Mouse (Mus musculus) naive thymus-derived CD4-positive, alpha-beta T cell, adult 2 months (primary cell): ENCODE measurements around the gene Myh11.

Experiments
- DNase-seq: peaks from one replicate; pipeline ENCODE4 v3.0.0-alpha.2; 2011; ENCODE audit warnings: low read depth

Gene Myh11

DNA sequence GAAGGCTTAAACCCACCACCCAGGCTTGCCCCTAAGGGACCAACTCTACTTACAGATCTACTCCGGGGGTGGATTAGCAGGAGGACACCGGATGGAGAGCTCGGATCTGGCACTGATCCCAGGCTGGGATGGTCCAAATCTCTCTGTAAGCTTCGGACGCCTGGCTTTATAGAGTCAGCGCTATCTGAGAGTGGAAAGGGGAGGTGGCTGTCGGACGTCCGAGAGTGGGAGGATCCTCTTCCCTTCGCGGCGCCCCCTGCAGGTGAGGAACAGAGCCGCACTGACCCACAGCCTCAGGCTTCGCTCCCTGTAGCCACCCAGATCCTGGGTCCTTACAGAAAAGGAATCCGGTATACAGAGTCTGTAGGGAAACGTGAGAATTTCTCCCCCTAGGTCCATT lies at the start of gene Myh11:
Gene Myh11 (minus strand): TSS at position 150 of the 400 bp plus-strand sequence.
- peak; percentile 16 for DNase-seq

DNA sequence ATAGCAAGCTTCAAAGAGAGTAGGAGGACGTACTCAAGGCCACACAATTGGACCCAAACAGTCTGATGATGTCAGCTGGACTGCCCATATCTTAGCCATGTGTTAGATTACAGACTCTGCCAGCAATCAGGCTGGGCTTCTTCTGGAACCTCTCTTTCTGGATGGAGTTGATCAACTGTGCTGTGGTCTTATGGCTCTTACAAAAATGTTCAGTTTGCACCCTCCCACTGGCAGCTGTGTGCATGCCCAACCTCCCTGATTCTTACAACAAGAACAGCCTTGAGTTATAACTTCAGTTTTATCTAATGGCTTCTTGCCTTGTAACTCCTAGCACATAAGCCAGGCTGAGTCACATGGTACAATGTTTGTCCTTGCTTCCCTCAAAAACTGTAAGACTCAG lies 37.0 kb upstream of the Myh11 start:
- DNase-seq: no peak

- no peak for DNase-seq
These were observed 29.3 kb upstream of the Myh11 start for GRCm38 (mm10) chr16:14320494-14320893.

- no peak for DNase-seq
These were observed 28.5 kb upstream of the Myh11 start for GRCm38 (mm10) chr16:14319681-14320080.

DNA sequence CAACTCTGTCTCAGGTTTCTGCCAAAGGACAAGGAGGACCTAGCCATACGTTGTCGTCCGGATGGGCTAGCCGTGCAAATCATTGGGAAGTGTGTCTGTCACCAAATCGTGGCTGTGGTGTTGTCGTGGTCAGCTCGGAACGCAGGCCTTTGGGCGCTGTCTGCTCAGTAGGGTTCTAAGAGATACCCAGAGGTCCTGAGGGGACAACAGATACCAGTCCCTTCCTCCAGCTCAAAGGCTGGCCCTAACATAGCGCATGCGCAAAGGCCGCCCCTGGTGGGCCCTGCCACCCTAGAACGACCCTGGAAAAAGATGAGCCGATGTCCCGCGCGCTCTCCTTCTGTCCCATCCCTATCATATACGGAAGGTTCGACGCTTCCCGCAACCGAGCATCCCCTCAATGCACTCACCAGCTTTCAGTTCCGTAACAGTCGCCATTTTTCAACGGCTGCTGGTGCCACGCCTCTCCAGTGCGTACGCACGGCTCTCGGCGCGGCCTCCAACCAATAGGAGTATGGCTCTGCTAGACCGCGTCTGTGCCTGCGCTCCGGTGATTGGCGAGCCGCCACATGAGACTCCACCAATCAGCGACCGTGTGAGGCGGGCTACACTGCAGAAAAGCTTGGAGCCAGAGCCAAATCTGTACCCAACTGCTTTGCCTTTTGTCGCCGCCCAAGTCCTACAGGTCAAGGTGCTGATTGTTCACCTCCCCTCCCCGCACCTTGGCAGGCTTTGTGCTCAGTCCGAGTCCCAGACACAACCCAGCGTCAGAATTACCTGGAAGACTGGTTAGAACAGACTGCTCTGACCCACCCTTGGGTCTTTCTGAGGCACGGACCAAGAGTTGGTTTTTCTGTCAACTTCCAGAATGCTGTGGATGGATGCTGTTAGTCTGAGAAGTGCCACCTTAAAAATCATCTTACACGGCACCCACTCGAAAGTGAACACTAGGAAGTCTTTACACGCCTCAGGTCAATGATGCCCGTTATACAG lies 26.0 kb upstream of the Myh11 start, which contains the start of gene Fopnl:
Gene Fopnl (minus strand): TSS at position 522 of the 993 bp plus-strand sequence.
- DNase-seq: peak; percentile 98

- DNase-seq: no peak
These were observed 21.7 kb upstream of the Myh11 start for GRCm38 (mm10) chr16:14312914-14313313.

DNA sequence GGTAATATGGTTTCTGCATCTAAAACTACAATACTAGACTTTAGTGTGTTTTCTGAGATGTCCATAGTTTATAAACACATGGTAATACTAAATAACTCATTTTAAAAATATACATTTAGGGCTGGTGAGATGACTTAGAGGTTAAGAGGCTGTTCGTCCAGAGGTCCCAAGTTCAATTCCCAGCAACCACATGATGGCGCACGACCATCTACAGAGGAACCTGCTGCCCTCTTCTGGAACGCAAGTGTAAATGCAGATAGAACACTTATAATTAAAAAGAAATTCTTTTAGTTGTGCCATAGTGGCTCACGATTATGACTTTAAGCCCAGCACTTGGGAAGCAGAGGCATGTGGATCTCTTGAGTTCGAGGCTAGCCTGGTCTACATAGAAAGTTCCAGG lies 20.2 kb upstream of the Myh11 start:
- peak; percentile 78 for DNase-seq

- no peak for DNase-seq
These were observed 18.7 kb upstream of the Myh11 start for GRCm38 (mm10) chr16:14309833-14310232.

DNA sequence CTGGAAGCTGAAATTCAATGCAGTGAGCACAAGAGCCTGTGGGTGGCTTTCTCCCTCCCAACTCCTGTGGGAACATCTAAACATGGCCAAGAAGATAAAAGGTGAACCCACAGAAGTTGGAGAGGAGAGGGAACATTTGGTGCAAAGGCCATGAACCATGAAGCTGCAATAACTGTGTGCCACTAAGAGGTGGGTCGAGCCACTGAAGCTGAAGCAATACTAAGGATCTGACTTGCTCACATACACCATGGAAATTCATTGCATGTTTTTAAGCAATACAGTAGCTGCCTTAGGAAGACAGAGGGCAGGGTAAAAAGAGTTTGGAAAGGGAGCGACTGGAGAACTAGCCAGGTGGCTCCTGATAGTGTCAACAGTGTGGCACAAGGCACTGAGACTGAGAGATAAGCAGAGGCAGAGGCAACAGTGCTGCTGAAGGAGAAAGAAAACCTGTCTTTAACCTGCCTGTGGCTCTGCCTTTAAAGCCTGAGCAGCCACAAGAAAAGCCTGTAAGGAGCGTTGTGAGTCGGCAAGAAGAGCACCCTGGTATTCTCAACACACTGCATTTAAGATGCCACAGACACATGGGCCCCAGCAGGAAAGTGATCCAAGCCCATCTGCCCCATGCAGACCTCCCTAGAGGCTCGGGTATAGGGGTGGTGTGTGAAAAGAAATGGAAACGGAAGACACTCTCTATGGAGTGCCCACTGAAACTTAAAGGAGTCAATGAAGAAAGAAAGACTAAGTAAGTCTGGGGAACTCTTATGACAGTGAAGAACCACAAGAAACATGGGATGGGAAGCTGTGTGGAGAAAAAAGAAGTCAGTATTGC lies 17.3 kb upstream of the Myh11 start:
- DNase-seq: no peak

DNA sequence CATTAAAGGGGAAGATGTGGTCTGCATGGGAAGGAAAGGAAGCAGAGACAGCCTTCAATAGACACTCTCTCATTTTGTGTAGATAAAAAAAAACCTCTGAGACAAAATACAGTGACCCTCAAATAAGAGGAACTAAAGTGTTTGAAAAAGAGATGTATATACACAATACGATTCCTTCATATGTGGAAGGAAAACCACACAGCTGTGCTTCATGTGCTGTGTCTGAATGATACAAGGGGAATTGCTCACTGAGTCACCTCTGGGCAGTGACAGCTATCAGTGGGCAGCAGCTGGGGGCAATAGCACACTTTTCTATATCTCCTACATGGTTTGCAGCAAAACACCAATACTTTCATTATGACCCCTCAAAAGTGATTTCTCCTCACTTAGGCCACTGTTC lies 16.2 kb upstream of the Myh11 start:
- no peak for DNase-seq

- DNase-seq: no peak
These were observed 15.3 kb upstream of the Myh11 start for GRCm38 (mm10) chr16:14306451-14306850.

DNA sequence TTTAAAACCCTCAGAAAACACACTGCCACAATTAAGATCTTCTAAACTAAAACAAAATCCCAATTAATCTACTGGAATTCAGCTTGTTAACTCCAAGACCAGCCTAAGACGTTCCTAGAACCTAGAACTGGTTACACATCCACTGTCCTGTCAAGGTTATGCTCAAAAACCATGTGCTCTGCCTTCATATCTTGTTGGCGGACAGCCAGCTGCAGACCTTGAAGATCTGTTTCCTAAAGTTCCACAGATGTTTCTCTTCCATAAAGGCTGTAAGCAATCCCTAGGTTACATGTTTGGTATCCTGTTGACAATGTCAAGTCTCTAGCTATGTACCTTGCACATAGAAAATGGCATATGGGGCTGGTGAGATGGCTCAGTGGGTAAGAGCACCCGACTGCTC lies 13.6 kb upstream of the Myh11 start:
- DNase-seq: no peak

- no peak for DNase-seq
These were observed 12.5 kb upstream of the Myh11 start for GRCm38 (mm10) chr16:14303676-14304075.

DNA sequence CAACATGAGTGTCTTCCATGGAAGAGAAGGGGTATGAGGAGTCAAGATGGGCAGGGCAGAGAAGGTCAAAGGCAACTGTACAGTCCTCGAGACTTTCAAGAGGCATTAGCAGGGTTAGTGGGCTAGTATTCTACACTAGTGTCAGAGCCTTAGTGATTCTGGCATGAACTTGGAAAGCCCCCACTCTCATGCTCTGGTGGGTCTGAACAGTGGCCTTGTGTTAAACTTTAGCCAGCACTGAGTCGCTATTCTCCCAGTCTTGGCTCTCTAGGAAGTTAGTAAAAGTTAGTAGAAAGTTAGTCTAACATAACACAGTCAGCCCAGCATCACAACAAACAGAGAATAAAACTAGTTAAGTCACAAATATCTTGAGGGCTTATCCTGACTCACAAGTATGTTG lies 12.0 kb upstream of the Myh11 start:
- no peak for DNase-seq

- no peak for DNase-seq
These were observed 7.3 kb upstream of the Myh11 start for GRCm38 (mm10) chr16:14298461-14298860.

DNA sequence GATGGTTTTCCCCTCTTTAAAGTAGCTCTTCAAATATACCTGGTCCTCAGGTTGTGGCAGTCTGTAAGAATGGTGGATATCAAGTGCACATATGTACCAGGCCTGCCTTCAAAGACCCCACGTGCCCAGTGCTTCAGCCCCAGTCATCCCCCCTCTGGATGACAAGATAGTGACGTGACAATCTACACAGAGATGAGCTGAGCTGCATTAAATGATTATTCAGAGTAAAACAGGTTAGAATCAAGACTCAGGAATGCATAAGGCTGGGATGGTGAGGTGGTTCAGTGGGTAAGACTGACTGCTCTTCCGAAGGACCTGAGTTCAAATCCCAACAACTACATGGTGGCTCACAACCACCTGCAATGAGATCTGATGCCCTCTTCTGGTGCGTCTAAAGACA lies 6.6 kb upstream of the Myh11 start:
- DNase-seq: no peak

DNA sequence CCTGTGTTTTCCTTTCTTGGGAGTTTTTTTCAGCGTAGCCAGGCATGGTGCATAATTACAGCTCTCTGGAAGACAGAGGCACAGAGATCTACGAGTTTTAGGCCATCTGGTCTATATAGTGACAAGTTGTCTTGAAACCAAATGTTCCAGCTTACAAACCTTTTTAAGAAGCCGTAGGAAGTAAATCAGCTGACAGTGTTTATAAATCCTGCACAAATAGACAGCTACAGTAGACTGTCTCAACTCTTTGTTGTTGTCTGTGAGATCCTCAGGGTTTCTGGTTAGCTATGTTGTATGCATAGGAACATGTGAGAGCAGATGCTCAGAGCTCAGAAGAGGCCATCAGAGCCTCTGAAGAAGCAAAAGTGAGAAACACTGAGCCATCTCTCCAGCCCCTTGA lies 6.0 kb upstream of the Myh11 start:
- DNase-seq: no peak

DNA sequence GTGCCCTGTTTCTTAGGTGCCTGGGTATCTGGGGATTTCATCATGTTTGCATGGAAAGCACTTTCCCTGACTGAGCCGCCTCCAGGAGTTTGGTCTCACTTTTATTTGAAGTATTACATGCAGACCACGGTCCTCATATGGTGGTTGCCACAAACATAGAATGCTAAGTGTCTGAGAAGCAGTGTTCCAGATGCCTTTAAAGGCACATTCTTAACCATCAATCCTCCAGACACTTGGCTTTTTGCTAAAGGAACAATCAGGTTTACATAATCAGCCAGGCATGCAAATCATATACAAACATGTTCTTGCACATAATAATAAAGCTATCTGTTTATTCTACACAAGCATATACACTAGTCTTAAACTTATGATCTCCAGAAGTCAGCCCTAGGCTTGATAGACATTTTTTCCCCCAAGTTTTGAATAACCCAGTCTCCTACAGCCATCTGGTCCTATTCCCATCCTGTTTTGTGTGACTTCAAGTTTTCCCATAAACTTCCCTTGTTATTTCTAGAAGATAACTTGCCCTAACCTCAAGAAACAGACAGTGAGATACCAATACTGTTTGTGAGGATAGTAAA lies 5.5 kb upstream of the Myh11 start:
- DNase-seq: no peak

DNA sequence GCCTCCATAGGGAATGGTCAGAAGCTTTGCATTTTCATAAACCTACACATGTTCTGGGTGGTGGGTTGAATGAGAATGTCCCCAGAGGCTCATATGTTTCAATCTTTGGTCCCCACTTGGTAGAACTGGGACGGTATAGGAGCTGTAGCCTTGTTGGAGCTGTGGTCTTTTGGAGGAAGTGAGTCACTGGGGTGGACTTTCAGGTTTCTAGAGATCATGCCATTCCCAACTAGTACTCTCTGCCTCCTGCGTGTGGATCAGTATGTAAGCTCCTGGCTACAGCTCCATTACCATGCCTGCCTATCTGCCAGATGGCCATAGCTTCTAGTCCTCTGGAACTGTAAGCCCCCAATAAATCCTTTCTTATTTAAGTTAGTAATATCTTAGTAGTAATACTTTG lies 4.1 kb upstream of the Myh11 start:
- DNase-seq: no peak

GRCm38 (mm10) chr16:14292205-14293199 lies 1.3 kb upstream of the Myh11 start:
- DNase-seq: no peak

DNA sequence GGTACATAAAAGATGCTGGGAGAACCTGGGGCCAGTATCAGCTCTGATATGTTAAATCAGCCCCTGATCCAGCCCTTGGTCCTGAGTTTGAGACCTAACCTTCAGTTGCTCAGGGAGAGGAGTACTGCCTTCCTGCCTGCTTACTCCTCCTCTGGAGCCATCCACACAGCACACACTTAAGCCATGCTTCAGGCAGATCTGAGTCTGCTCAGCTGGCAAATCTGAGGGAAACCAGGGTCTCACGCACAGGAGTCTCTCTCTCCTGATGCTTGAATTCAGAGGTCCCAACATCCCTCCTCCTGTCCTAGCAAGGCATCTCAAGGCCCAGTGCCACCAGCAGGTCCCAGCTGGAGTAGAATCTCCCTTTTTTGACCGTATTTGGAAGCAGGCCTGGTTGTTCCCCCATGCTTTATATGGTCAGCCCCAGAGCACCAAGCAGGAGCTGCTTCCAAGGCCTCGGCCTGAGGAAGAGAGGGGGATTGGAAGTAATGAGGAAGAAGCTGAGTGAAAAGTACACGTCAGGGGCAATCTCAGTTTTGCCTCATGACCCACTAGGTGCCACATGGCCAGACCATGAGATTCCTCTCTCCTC lies 18.7 kb downstream of the Myh11 start:
- no peak for DNase-seq
